10 mouse cellular contexts compared by ENCODE assay signal in genomic region chr17:12163903-12164302, GRCm38 (mm10). TPM values are rescaled to one million over a fixed set of nuclear protein-coding genes. Genes with fewer than 3 reads are reported as not detected.
A peak's percentile ranks its signal among the peaks of the same experiment; 100 is the strongest.
DNase-seq lines count a peak whose midpoint lies in the region.
"Had no signal": no experiment of that assay in that cellular context is flagged by ENCODE, and none has a peak within 500 bp of the region (broad histone marks: within the 10 kb centered on the region; RNA-seq: fewer than 3 reads in every experiment).

No protein-coding gene starts in this region.

- peak; percentile 57 to 78 for DNase-seq in left cerebral cortex, adult 18-20 months (ENCODE audit: low spot score in 2 of 2)
- DNase-seq in left cerebral cortex, postnatal 10 days (ENCODE audit: extremely low spot score in 1 of 2, low spot score in 2 of 2): no peak
- peak; percentile 17 for DNase-seq in thymus, postnatal 4 days
- no peak for DNase-seq in thymus, postnatal 14 days
- DNase-seq in layer of hippocampus, adult 18-20 months (ENCODE audit: low spot score in 2 of 2): peak; percentile 82 to 88
- peak; percentile 71 to 72 for DNase-seq in right cerebral cortex, postnatal 36 days (ENCODE audit: low spot score in 2 of 2)
- DNase-seq in thymus, postnatal 25 days: no peak
- DNase-seq in adrenal gland, postnatal 10 days: no peak
- DNase-seq: cerebellum, adult 9-11 months; kidney, adult 9 months had no signal

- intact Hi-C loops in left cerebral cortex, postnatal 10 days (cut with DNase I): loop anchor here (2.0 kb wide), 1 partner anchor 45 kb away; no protein-coding TSS in a partner anchor

RNA-seq across cellular contexts. Expression of gene Agpat4, which starts 45.4 kb away (rescaled TPM):
- 10 to 100 TPM; 56.5 to 62.9 TPM for total RNA-seq in left cerebral cortex, adult 18-20 months (2021)
- 10 to 100 TPM; 68.2 to 71.0 TPM for total RNA-seq in left cerebral cortex, postnatal 10 days (2021)
- total RNA-seq in layer of hippocampus, adult 18-20 months (2021): 10 to 100 TPM; 71.2 to 74.9 TPM
- total RNA-seq in adrenal gland, postnatal 10 days (2021): 10 to 100 TPM; 19.9 to 21.0 TPM

Comparison
In these comparisons a context has a peak if more than half of its experiments do, and no peak if none do; other contexts are left out.
1. DNase-seq: peak in left cerebral cortex, adult 18-20 months (2 of 2), thymus, postnatal 4 days (single experiment), layer of hippocampus, adult 18-20 months (2 of 2) and right cerebral cortex, postnatal 36 days (2 of 2); none in left cerebral cortex, postnatal 10 days (0 of 2), thymus, postnatal 14 days (single experiment), thymus, postnatal 25 days (single experiment) and adrenal gland, postnatal 10 days (single experiment).